Mouse (Mus musculus): ENCODE data around the gene Fmn2.

- TF ChIP-seq CTCF (IDR thresholded peaks at IDR 0.05) = no peak
- no peak for TF ChIP-seq EP300 (IDR thresholded peaks at IDR 0.05)
These were observed 270.3 kb downstream of the Fmn2 start for GRCm38 (mm10) chr1:174771871-174772281.
